Mouse (Mus musculus): ENCODE measurements around the gene Ccni. TPM values are rescaled to one million over a fixed set of nuclear protein-coding genes. Genes with fewer than 3 reads are reported as not detected.

Gene Ccni
- total and polyA plus RNA-seq, 3 experiments, result 33.4 to 199 (median 83.2) TPM

DNA sequence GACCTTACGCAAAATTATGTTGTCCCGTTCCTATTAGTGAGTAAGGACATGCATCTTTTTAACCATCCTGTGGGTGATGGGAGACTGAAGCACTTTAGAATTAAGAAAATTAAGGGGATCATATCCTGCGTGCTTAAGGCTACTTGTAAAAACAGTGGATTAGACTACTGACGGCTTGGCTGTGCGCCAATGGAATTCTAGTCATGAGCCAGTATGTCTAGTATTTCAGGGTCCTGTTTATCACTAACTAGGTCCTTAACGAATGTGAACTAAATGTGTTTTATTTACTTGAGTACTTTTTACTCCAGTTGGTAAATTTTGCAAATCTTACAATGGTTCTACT, 682 bp upstream of the Ccni start:
- H3K27me3 ChIP-seq (ENCODE audit: control insufficient read depth in 1 of 2, insufficient read depth in 2 of 2, low read length in 2 of 2), result no peaks in the 10 kb centered on the region
- DNase-seq (ENCODE audit: low read depth, low spot score), result no peak
- peak overlapping the region; percentile 83 for H3K27ac ChIP-seq (ENCODE audit: control insufficient read depth, low read depth, low read length)
- H3K4me3 ChIP-seq (ENCODE audit: control insufficient read depth in 1 of 2, insufficient read depth in 1 of 2, low read depth in 2 of 2, low read length in 2 of 2), result peak overlapping the region; percentile 91 to 93
- peaks cover 0 to 3% of the 10 kb centered on the region in 2 experiments; a peak in 1 of 4 replicates for H3K4me1 ChIP-seq (ENCODE audit: control insufficient read depth in 1 of 2, insufficient read depth in 2 of 2, low read length in 2 of 2)
- H3K9me3 ChIP-seq (replicated peaks; ENCODE audit: insufficient read depth, low read length), result no peaks in the 10 kb centered on the region
- peak overlapping the region; percentile 88 for H3K9ac ChIP-seq (ENCODE audit: control insufficient read depth, low read depth, low read length, poor library complexity, severe bottlenecking)
- H3K36me3 ChIP-seq (ENCODE audit: control insufficient read depth in 1 of 2, insufficient read depth in 2 of 2, low read length in 2 of 2), result peaks cover 5 to 23% of the 10 kb centered on the region in 2 experiments; a peak in 3 of 4 replicates
- peaks cover 21% of the 10 kb centered on the region for H3K79me2 ChIP-seq (ENCODE audit: control insufficient read depth, insufficient read depth, low read length, poor library complexity)
- TF ChIP-seq TBP (IDR thresholded peaks at IDR 0.05; ENCODE audit: low read depth, low read length) (no peak), JUND (IDR thresholded peaks at IDR 0.05; ENCODE audit: low read depth, low read length) (no peak), POLR2AphosphoS5 (IDR thresholded peaks at IDR 0.05; ENCODE audit: borderline replicate concordance, low read depth, low read length) (no peak), HCFC1 (IDR thresholded peaks at IDR 0.05; ENCODE audit: low read depth, low read length) (no peak), CTCF (IDR thresholded peaks at IDR 0.05 in 2 of 3, conservative IDR thresholded peaks at IDR 0.05 in 1 of 3; ENCODE audit: control insufficient read depth in 1 of 3, insufficient read depth in 1 of 3, low read depth in 2 of 3, low read length in 3 of 3, poor library complexity in 1 of 3, severe bottlenecking in 1 of 3) (no peak), MXI1 (IDR thresholded peaks at IDR 0.05; ENCODE audit: low read depth, low read length) (no peak; the same call in none of the 2 replicates), BHLHE40 (IDR thresholded peaks at IDR 0.05; ENCODE audit: borderline replicate concordance, low read depth, low read length) (no peak), USF2 (IDR thresholded peaks at IDR 0.05; ENCODE audit: borderline replicate concordance in 1 of 2, insufficient read depth in 1 of 2, low read depth in 1 of 2, low read length in 2 of 2) (no peak), ZNF384 (IDR thresholded peaks at IDR 0.05; ENCODE audit: low read depth, low read length) (0 out of 2 replicates have a peak, but pooled peaks have one; percentile 36), MEF2A (IDR thresholded peaks at IDR 0.05; ENCODE audit: extremely low read depth, insufficient replicate concordance, low read depth, low read length, poor library complexity, severe bottlenecking) (no peak), GATA1 (IDR thresholded peaks at IDR 0.05; ENCODE audit: low read depth, low read length) (no peak), MAZ (IDR thresholded peaks at IDR 0.05; ENCODE audit: low read depth, low read length) (no peak), ETS1 (IDR thresholded peaks at IDR 0.05; ENCODE audit: low read depth, low read length) (no peak), KAT2A (conservative IDR thresholded peaks at IDR 0.05; ENCODE audit: low read depth, low read length) (no peak), ZMIZ1 (IDR thresholded peaks at IDR 0.05; ENCODE audit: low read depth, low read length) (no peak), MYC (IDR thresholded peaks at IDR 0.05; ENCODE audit: low read depth, low read length) (peak; percentile 46; the same call in 1 of the 2 replicates), MAFK (IDR thresholded peaks at IDR 0.05; ENCODE audit: borderline replicate concordance, low read depth, low read length) (no peak), NELFE (IDR thresholded peaks at IDR 0.05; ENCODE audit: low read depth, low read length) (no peak), GABPA (IDR thresholded peaks at IDR 0.05; ENCODE audit: low read depth, low read length) (no peak), UBTF (IDR thresholded peaks at IDR 0.05; ENCODE audit: borderline replicate concordance, insufficient read depth, low read depth, low read length) (no peak), RAD21 (IDR thresholded peaks at IDR 0.05; ENCODE audit: low read depth, low read length) (no peak), USF1 (IDR thresholded peaks at IDR 0.05; ENCODE audit: low read depth, low read length) (no peak), CHD1 (IDR thresholded peaks at IDR 0.05; ENCODE audit: low read depth, low read length) (peak; percentile 82), SMC3 (IDR thresholded peaks at IDR 0.05; ENCODE audit: low read depth, low read length) (0 out of 2 replicates have a peak, but pooled peaks have one; percentile 3), EP300 (IDR thresholded peaks at IDR 0.05; ENCODE audit: low read depth in 1 of 2, low read length in 2 of 2) (no peak), E2F4 (IDR thresholded peaks at IDR 0.05; ENCODE audit: borderline replicate concordance, low read depth, low read length) (no peak), POLR2A (IDR thresholded peaks at IDR 0.05; ENCODE audit: control insufficient read depth in 1 of 2, insufficient read depth in 1 of 2, low read depth in 1 of 2, low read length in 2 of 2, poor library complexity in 1 of 2) (no peak), CHD2 (IDR thresholded peaks at IDR 0.05; ENCODE audit: low read length) (no peak), TCF12 (IDR thresholded peaks at IDR 0.05; ENCODE audit: low read depth, low read length) (no peak; the same call in 1 of the 2 replicates), ZKSCAN1 (IDR thresholded peaks at IDR 0.05; ENCODE audit: low read depth, low read length) (no peak), SIN3A (IDR thresholded peaks at IDR 0.05; ENCODE audit: low read length) (no peak; the same call in 1 of the 2 replicates), ELF1 (IDR thresholded peaks at IDR 0.05; ENCODE audit: low read depth, low read length) (no peak), NRF1 (IDR thresholded peaks at IDR 0.05; ENCODE audit: insufficient read depth, low read depth, low read length, poor library complexity, severe bottlenecking) (no peak), MAX (IDR thresholded peaks at IDR 0.05; ENCODE audit: low read length) (peak; percentile 32), POLR2AphosphoS2 (IDR thresholded peaks at IDR 0.05; ENCODE audit: low read length) (no peak), RCOR1 (IDR thresholded peaks at IDR 0.05; ENCODE audit: low read depth, low read length) (no peak; the same call in 1 of the 2 replicates), ZC3H11A (IDR thresholded peaks at IDR 0.05; ENCODE audit: low read depth, low read length) (no peak), TAL1 (IDR thresholded peaks at IDR 0.05; ENCODE audit: low read length) (no peak)
